In genomic region chr6:53470999-53471591, GRCm38 (mm10) we compare ENCODE assay signal across 11 mouse cellular contexts.
DNase-seq lines count a peak whose midpoint lies in the region; ATAC-seq lines count a peak whose summit lies in the region.
"Had no signal": no experiment of that assay in that cellular context is flagged by ENCODE, and none has a peak within 500 bp of the region (broad histone marks: within the 10 kb centered on the region; RNA-seq: fewer than 3 reads in every experiment).

No protein-coding gene starts in this region.

- ATAC-seq in intestine, embryonic 14.5 days (replicated peaks; ENCODE audit: low FRiP score, low TSS enrichment, low read depth), result no peak
- ATAC-seq in intestine, embryonic 16.5 days, result no peak
- ATAC-seq in lung, embryonic 16.5 days (ENCODE audit: low read depth), result 0 out of 2 replicates have a peak, but pooled peaks have one; percentile 34
- ATAC-seq in limb, embryonic 12.5 days (ENCODE audit: insufficient number of reproducible peaks, insufficient read depth, low FRiP score, low TSS enrichment, low read depth), result peak; percentile 56; the same call in 1 of the 2 replicates

- no peak overlapping the region for H3K9ac ChIP-seq in intestine, embryonic 14.5 days (ENCODE audit: low read length)
- no peak overlapping the region for H3K9ac ChIP-seq in intestine, embryonic 16.5 days (ENCODE audit: low read depth, low read length)
- no peak overlapping the region for H3K9ac ChIP-seq in lung, embryonic 16.5 days (ENCODE audit: low read length)
- H3K9ac ChIP-seq in limb, embryonic 12.5 days (replicated peaks), result 0 out of 2 replicates have a peak overlapping the region, but pooled peaks have one; percentile 18
- H3K9ac ChIP-seq: hindbrain, embryonic 12.5 days; midbrain, embryonic 12.5 days had no signal

- no peak overlapping the region for H3K4me3 ChIP-seq in intestine, embryonic 14.5 days (ENCODE audit: low read depth, low read length)
- H3K4me3 ChIP-seq in intestine, embryonic 16.5 days (ENCODE audit: low read length), result no peak overlapping the region
- no peak overlapping the region for H3K4me3 ChIP-seq in lung, embryonic 16.5 days (ENCODE audit: low read length)
- H3K4me3 ChIP-seq in limb, embryonic 12.5 days (replicated peaks), result no peak overlapping the region
- H3K4me3 ChIP-seq in forebrain, embryonic 10.5 days, result no peak overlapping the region
- H3K4me3 ChIP-seq: erythroblast, embryonic 14.5 days; hindbrain, embryonic 12.5 days; midbrain, embryonic 12.5 days had no signal

- no peaks in the 10 kb centered on the region for H3K27me3 ChIP-seq in intestine, embryonic 14.5 days (replicated peaks; ENCODE audit: control insufficient read depth, insufficient read depth, low read length)
- no peaks in the 10 kb centered on the region for H3K27me3 ChIP-seq in intestine, embryonic 16.5 days (replicated peaks; ENCODE audit: control insufficient read depth, insufficient read depth, low read length)
- no peaks in the 10 kb centered on the region for H3K27me3 ChIP-seq in lung, embryonic 16.5 days (ENCODE audit: control insufficient read depth, insufficient read depth, low read depth, low read length)
- no peaks in the 10 kb centered on the region for H3K27me3 ChIP-seq in limb, embryonic 12.5 days
- no peaks in the 10 kb centered on the region for H3K27me3 ChIP-seq in forebrain, embryonic 10.5 days (ENCODE audit: poor library complexity, severe bottlenecking)
- H3K27me3 ChIP-seq: hindbrain, embryonic 12.5 days; midbrain, embryonic 12.5 days had no signal

- WGBS in intestine, embryonic 14.5 days, result 29% methylated on average over 9 of the region's 9 CpGs
- 46% methylated on average over 9 of the region's 9 CpGs for WGBS in intestine, embryonic 16.5 days
- 28% methylated on average over 9 of the region's 9 CpGs for WGBS in lung, embryonic 16.5 days
- 23% methylated on average over 9 of the region's 9 CpGs for WGBS in limb, embryonic 12.5 days
- 83% methylated on average over 9 of the region's 9 CpGs for WGBS in forebrain, embryonic 10.5 days

- H3K36me3 ChIP-seq in intestine, embryonic 14.5 days (ENCODE audit: control insufficient read depth, insufficient read depth, low read length), result no peaks in the 10 kb centered on the region
- no peaks in the 10 kb centered on the region for H3K36me3 ChIP-seq in intestine, embryonic 16.5 days (ENCODE audit: control insufficient read depth, insufficient read depth, low read length)
- no peaks in the 10 kb centered on the region for H3K36me3 ChIP-seq in lung, embryonic 16.5 days (ENCODE audit: control insufficient read depth, insufficient read depth, low read length)
- H3K36me3 ChIP-seq in limb, embryonic 12.5 days, result no peaks in the 10 kb centered on the region
- H3K36me3 ChIP-seq in forebrain, embryonic 10.5 days (replicated peaks), result no peaks in the 10 kb centered on the region
- H3K36me3 ChIP-seq: hindbrain, embryonic 12.5 days; midbrain, embryonic 12.5 days had no signal

- DNase-seq in intestine, embryonic 14.5 days (ENCODE audit: low spot score), result peak; percentile 51
- DNase-seq in lung, adult 18-20 months, result no peak
- no peak for DNase-seq in adipocyte (ENCODE audit: low spot score)
- no peak for DNase-seq in forebrain, embryonic 10.5 days (ENCODE audit: extremely low spot score, low spot score)
- DNase-seq: gastrocnemius, postnatal 36 days had no signal

- no peak overlapping the region for H3K27ac ChIP-seq in intestine, embryonic 14.5 days (ENCODE audit: low read depth)
- no peak overlapping the region for H3K27ac ChIP-seq in intestine, embryonic 16.5 days (ENCODE audit: low read length)
- H3K27ac ChIP-seq in lung, embryonic 16.5 days (ENCODE audit: low read length), result peak overlapping the region; percentile 62; the same call in 1 of the 2 replicates
- peak overlapping the region; percentile 81 for H3K27ac ChIP-seq in limb, embryonic 12.5 days
- H3K27ac ChIP-seq in forebrain, embryonic 10.5 days, result no peak overlapping the region
- H3K27ac ChIP-seq: hindbrain, embryonic 12.5 days; midbrain, embryonic 12.5 days had no signal

- no peaks in the 10 kb centered on the region for H3K9me3 ChIP-seq in intestine, embryonic 14.5 days (ENCODE audit: control insufficient read depth, low read length)
- H3K9me3 ChIP-seq in intestine, embryonic 16.5 days (ENCODE audit: control insufficient read depth, low read length), result no peaks in the 10 kb centered on the region
- H3K9me3 ChIP-seq in lung, embryonic 16.5 days (ENCODE audit: control insufficient read depth, low read length), result no peaks in the 10 kb centered on the region
- H3K9me3 ChIP-seq in limb, embryonic 12.5 days, result no peaks in the 10 kb centered on the region
- no peaks in the 10 kb centered on the region for H3K9me3 ChIP-seq in forebrain, embryonic 10.5 days
- H3K9me3 ChIP-seq: hindbrain, embryonic 12.5 days; midbrain, embryonic 12.5 days had no signal

- H3K4me2 ChIP-seq in intestine, embryonic 14.5 days (ENCODE audit: low read length), result peak overlapping the region; percentile 23; the same call in 1 of the 2 replicates
- H3K4me2 ChIP-seq in intestine, embryonic 16.5 days (ENCODE audit: low read depth, low read length), result no peak overlapping the region
- peak overlapping the region; percentile 40 for H3K4me2 ChIP-seq in lung, embryonic 16.5 days (ENCODE audit: low read depth, low read length)
- H3K4me2 ChIP-seq in limb, embryonic 12.5 days, result peak overlapping the region; percentile 20
- H3K4me2 ChIP-seq: hindbrain, embryonic 12.5 days; midbrain, embryonic 12.5 days had no signal

- peaks cover 9% of the 10 kb centered on the region; the same call in 1 of the 2 replicates for H3K4me1 ChIP-seq in intestine, embryonic 14.5 days (replicated peaks; ENCODE audit: control insufficient read depth, insufficient read depth, low read length)
- peaks cover 4% of the 10 kb centered on the region; the same call in 1 of the 2 replicates for H3K4me1 ChIP-seq in intestine, embryonic 16.5 days (ENCODE audit: control insufficient read depth, insufficient read depth, low read length)
- peaks cover 9% of the 10 kb centered on the region for H3K4me1 ChIP-seq in lung, embryonic 16.5 days (replicated peaks; ENCODE audit: control insufficient read depth, insufficient read depth, low read length)
- H3K4me1 ChIP-seq in limb, embryonic 12.5 days (replicated peaks), result peaks cover 45% of the 10 kb centered on the region
- peaks cover 16% of the 10 kb centered on the region for H3K4me1 ChIP-seq in forebrain, embryonic 10.5 days
- H3K4me1 ChIP-seq: midbrain, embryonic 12.5 days had no signal

Comparison
In these comparisons a context has a peak if more than half of its experiments do, and no peak if none do; other contexts are left out.
1. ATAC-seq: peak in lung, embryonic 16.5 days (single experiment) and limb, embryonic 12.5 days (single experiment); none in intestine, embryonic 14.5 days (single experiment) and intestine, embryonic 16.5 days (single experiment).
2. H3K27ac ChIP-seq: peak in lung, embryonic 16.5 days (single experiment) and limb, embryonic 12.5 days (single experiment); none in intestine, embryonic 14.5 days (single experiment), intestine, embryonic 16.5 days (single experiment) and forebrain, embryonic 10.5 days (single experiment).